Mouse (Mus musculus): ENCODE data around the gene Trpt1.

Gene Trpt1

DNA sequence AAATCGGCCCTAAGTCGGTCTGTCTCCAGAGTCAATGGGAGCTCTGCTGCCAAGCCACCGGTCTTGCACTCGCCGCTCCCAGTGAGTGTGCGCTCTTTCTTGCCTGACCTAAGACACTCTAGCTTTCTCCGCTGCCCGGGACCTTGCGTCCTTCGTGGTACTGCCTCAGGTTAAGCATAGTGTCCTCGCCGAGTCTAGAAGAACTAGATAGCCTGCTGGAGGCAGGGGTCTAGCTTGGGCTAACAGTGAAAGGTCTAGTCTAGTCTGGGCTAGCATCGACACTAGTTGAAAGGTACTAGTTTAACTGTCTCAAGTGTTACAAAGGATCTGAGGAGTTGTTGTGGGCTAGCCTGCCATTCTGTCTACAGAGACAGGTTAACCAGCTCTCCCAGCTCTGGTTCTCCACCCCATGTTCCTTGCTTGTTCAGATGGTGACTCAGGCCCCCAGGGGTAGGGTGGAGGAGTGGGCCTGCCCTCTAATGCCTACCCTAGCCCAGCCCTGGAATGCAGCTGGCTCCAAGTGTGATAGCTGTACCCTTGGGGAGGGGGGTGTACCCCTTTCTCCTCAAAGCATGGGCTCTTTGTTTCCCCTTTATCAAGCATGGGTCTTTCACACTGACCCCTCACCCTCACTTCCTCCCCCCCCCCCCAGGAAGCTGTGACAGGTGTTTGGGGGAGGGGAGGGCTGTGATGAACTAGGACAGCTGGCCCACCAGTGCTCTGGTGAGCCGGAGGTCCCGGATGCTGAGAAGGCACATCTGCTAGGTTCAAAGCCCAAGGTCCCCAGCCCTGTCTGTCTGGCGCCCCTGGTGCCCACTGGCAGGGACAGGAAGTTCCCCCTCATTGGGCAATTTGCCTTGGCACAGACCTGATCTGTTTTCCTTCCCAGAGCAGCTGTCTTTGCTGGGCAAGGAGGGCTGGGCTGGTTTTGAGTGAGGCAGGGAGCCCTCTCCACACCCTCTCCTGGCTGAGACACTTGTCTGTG lies 20.1 kb upstream of the Trpt1 start, which contains the start of gene Plcb3:
TSS of gene Plcb3 (minus strand) at position 934 of the 985 bp plus-strand sequence.
- peak; percentile 71 for DNase-seq

GRCm38 (mm10) chr19:6977759-6978638 lies 17.9 kb upstream of the Trpt1 start:
- DNase-seq: no peak

DNA sequence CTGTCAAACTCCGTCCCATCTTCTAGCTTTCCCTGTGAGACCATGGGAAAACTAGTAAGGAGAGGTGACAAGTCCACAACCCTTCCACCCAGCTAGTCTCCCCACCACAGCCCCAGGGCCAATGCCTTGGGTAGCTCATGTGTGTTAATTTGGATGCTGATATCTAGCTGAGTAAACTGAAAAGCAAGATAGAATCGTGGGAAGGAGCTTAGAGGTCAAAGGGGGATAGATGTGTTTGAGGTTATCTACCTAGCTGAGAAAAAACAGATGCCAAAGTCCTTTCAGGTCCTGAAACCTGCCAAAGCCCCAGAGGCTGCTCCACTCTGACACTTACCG lies 17.3 kb upstream of the Trpt1 start:
- DNase-seq: no peak

GRCm38 (mm10) chr19:6979001-6979479 lies 16.9 kb upstream of the Trpt1 start:
- peak; percentile 68 for DNase-seq

DNA sequence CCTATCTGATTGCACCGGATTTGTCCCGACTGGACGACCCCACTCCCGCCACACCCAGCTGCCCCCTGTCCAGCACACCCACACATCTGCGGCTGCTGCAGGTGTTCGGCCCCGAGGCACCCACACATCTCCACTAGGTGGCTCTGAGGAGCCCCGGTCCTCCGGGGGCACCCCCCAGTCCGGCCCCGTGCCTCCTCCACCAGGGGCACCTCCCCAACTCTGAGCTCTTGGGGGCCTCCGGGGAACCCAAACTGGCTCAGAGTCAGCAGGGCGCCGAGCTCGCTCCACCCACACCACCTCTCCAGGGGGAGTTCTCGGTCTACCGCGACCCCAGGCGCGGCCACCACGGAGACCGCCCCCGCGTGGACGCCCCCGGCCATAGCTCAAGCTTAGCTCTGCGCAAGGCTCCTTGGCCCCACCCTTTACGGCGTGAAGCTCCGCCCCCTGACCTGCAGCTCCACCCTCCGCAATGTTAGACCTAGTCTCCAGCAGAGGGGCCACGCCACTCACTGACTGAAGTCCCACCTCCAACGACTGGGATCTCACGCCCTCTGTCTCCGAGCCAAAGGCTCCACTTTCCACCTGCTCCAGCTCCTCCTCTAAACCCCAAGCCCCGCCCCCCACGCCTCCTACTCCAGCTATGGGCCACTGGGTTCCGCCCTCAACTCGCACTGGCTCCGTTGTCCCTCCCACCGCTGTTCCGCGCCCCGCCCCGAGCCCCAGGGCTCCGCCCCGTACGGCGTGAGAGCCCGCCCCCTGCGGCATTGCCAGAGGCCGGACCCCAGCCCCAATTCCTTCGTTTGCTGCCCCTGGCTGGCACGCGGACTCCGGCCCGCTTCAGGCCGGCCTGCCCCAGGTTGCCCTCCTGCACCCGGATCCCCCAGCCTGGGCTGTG lies 16.2 kb upstream of the Trpt1 start:
- peak; percentile 100 for DNase-seq

GRCm38 (mm10) chr19:6980381-6981093 lies 15.4 kb upstream of the Trpt1 start, which contains the start of gene Fkbp2:
Gene Fkbp2, minus strand, starts transcription at chr19:6980501.
- peak; percentile 99 for DNase-seq

GRCm38 (mm10) chr19:6981465-6981864 lies 14.5 kb upstream of the Trpt1 start:
- no peak for DNase-seq

GRCm38 (mm10) chr19:6983621-6984020 lies 12.3 kb upstream of the Trpt1 start:
- DNase-seq: no peak

GRCm38 (mm10) chr19:6985300-6985699 lies 10.6 kb upstream of the Trpt1 start:
- DNase-seq: no peak

DNA sequence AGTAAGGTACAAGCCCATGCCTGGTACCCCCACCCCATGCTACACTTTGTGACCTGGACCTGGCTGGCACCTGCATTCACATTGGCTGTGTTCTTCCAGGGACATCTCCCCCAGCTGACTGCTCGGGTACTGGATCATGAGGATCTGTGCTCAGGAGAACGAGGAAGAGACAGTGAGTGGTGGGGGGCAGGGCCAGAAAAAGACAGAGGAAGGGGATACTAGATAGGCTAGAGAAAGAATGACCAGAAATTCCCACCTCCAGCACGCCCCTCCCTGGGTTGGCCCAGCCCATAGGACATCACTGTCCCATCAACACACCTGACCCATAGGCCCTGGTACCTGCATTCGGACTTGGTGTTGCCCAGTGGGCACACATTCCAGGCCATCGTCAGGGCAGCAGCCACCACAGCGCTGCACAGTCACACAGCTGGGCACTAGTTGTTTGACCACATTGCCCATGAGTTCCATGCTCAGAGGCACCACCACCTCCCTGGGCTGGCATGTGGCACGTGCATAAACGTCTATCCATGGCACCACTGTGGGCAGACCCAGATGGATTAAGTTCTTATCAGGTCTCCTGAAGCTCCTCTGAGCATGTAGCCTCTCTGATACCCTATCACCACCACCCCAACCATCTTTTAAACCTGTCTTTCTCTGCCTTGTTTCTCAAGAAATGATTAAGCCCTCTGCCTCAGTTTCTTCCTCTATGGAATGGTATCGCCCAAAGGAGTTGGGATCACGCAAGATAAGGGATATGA lies 9.8 kb upstream of the Trpt1 start:
- DNase-seq: peak; percentile 25

DNA sequence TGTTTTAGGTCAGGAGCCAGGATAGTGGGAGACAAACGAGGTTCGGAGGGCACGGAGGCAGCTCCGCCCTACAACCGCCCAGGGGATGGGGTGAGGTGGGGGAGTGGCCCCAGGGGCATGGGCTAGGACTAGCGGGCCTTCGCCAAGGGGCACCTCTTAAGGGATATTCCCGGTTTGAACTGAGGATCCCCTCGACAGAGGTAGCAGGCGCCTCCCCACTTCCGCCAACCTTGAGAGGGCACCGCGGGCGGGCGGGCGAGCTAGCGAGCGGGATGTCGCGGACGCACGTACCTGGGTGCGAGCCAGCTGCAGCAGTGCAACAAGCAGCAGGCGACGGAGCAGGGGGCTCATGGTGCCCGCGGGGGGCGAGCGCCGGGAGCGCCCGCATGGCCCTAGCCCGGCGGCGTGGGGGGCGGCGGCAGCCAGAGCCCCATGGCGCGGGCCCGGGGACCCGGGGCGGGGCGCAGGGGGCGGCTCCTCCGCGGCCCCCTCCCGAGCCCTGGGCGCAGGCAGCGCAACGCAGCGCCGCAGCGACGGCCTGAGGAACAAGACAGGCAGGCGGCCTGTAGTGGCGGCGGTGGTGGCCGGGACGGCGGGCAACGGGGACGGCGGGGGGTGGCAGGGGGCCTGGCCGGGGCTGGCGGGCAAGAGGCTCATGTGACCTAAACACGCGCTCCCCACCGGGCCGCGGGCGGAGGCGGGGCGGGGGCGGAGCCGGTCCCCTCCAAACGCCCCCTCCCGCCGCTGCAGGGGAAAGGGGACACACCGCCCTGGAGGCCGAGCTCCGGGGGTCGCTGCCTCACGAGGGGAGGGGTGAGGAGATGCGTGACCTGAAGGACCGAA lies 8.6 kb upstream of the Trpt1 start, which contains the start of gene Vegfb:
TSS of gene Vegfb (minus strand) at position 591 of the 843 bp plus-strand sequence.
- DNase-seq: peak; percentile 69

- DNase-seq: no peak
Observed at GRCm38 (mm10) chr19:6987904-6988285, 8.0 kb upstream of the Trpt1 start.

DNA sequence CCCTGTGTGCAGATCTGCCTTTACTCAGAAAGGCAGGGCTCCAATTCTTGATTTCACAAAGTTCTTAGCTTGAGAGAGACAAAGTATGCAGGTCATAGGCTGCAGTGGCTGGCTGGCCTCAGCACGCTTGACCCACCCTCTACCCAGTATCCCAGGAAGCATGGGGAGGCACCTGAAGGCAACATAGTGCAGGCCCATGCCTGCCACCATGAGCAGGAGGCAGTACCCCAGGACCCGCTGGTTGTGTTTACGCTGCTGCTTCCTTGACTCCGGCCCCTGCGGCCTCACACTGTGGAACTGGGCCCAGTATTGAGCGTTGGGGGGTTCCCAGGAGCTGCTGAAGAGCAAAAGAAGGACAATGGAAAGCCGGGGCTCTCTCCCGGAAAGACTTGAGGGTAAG lies 6.7 kb upstream of the Trpt1 start:
- peak; percentile 23 for DNase-seq

- peak; percentile 7 for DNase-seq
Observed at GRCm38 (mm10) chr19:6990712-6991111, 5.2 kb upstream of the Trpt1 start.

DNA sequence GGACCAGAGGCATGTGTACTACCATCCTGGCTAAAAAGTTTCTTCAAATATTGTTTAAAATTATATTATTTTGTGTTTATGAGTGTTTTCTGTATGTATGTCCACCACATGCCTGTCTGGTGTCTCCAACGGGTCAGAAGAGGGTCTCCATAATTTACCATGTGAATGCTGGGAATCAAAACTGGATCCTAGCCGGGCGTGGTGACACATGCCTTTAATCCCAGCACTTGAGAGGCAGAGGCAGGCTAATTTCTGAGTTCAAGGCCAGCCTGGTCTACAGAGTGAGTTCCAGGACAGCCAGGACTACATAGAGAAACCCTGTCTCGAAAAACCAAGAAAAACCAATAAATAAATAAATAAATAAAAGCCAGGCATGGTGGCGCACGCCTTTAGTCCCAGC lies 4.8 kb upstream of the Trpt1 start:
- peak; percentile 12 for DNase-seq

DNA sequence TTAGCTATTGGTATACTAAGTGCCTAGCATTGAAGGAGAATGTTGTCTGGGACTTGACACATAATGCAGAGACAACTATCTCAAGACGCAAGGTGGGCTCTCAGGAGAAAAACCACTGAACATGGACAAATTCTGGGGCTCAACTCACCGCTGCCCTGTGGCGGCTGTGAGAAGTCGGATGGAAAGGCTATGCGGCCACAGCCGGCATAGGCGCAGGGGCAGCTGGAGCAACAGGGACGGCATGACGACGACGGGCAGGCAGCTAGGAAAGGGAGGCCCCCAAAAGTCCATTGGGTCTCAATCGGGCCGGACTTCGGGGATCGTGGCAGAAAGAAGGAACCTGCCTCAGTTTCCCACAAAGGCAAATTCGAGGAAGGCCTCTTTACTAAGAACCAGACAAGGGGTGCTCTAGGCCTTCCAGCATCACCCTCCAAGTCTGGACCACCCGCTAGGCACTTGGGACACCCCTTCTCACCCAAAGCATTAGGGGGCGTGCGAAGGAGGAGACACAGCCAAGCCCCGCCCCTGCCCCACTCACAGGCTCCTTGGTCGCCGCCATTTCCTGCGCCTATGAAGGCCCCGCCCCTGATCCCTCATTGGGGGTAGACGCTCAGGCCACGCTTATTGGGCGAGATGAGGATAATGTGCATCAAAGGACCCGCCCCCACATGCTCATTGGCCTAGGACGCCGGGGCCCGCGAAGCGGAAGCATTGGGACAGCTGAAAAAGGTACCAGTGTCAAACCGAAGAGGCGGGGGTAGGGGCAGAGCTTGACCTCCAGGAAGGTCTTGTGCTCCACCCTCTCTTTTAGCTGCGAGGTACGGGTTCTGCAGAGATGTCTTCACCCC lies 3.7 kb upstream of the Trpt1 start, which contains the start of gene Dnajc4:
TSS of gene Dnajc4 (minus strand) at position 562 of the 848 bp plus-strand sequence.
- DNase-seq: peak; percentile 98

GRCm38 (mm10) chr19:6993011-6993770 lies 2.7 kb upstream of the Trpt1 start:
- no peak for DNase-seq

DNA sequence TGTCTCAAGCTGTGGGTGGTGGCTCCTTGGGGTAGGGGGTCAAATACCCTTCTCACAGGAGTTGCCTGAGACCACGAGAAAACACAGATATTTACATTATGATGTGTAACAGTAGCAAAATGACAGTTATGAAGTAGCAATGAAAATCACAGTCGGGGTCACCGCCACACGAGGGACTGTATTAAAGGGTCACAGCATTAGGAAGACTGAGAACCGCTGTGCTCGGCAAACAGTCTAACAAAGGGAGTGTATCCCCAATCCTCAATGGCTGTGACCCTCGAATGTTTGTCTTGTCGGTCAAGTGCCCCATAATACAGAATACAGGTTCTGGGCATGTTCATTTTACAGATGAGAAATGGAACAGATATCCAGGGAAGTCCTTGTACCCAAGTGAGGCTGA lies 1.9 kb upstream of the Trpt1 start:
- no peak for DNase-seq

Measured in kidney, adult 9 months (tissue).